Mouse (Mus musculus) frontal cortex, postnatal 25 days (tissue): ENCODE results near the gene Olfr1276.

Source experiments
- DNase-seq, 2 experiments: peaks; one replicate each; pipeline ENCODE4 v3.0.0; 2022; ENCODE audit warnings: low spot score in 2 of 2

Olfr1276 gene

DNA sequence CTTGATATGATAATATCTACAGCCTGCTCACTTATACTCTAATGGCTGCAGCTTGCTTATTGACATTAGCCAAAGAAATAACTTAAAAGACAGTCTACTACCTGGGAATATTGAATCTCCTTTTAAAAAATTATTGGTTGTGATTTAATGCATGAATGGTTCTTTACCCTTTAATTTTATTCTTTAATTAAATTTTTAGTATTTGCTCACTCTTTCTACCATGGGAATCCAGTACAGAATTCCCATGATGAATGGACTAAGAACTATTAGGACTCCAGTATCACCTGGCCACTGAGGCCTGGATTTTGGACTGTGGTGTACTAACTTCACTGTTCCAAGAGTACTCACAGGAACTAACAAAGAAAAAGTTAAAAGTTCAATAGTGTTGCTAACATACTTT, at the start of gene Olfr1276:
Olfr1276 (plus strand) TSS at position 301 of the 400 bp plus-strand sequence.
- DNase-seq = no peak

DNA sequence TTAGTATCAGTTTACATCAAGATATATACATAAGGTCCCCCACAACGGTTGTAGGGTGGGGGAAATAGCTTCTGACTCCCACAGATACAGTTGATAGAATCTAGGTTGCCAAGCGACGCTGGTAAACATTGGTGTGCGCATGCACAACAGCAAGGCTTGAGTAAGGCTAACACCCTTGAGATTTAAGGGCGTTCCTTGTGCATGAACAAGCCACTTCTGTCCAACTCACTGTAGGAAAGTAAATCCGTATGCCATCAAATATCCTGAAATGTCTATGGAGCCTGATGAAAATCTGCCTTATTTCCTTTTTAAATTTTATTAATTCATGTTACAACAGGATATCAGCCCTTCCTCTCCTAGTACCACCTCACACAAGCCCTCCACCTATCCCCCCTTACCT, 24.8 kb upstream of the Olfr1276 start, which contains the start of gene 4930430A15Rik:
4930430A15Rik (minus strand) TSS at position 101 of the 400 bp plus-strand sequence.
- no peak for DNase-seq

DNA sequence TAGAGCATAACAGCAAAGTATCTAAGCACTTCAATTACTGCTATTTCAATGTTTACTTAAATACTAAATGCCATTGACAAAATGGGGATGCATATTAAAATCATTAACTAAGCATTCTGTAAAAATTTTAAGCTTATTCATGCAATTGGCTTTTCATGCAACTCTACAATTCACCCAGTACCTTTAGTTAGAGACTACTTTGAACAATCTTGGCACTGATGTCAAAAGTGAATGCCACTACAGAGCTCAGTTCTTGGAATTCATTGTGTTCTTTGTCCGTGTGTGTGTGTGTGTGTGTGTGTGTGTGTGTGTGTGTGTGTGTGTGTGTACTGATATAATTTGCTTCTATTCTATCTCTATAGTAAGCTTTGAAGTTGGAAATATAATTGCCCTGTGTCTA, 19.1 kb upstream of the Olfr1276 start, which contains the start of gene Olfr1275:
Olfr1275 (minus strand) TSS at position 101 of the 400 bp plus-strand sequence.
- no peak for DNase-seq

DNA sequence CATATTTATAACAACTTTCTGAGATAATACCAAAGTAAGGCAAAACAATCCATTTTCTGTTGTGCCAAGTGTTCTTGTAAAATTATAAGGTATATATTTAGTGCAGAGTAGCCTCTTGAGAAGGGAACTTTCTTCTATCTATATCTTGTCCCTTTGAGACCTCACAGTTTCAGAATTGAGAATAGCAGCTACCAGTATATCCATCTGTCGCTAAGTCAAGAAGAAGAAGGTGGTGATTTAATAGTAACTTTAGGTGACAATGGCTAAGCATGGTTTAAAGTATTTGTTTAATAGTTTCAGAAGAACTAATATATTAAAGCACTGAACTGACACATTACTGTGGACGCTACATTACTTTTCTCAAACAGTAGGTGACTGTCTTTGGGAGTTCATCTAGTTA, 19.7 kb downstream of the Olfr1276 start, which contains the start of gene Olfr1277:
Olfr1277 (minus strand) TSS at position 101 of the 400 bp plus-strand sequence.
- DNase-seq = no peak

DNA sequence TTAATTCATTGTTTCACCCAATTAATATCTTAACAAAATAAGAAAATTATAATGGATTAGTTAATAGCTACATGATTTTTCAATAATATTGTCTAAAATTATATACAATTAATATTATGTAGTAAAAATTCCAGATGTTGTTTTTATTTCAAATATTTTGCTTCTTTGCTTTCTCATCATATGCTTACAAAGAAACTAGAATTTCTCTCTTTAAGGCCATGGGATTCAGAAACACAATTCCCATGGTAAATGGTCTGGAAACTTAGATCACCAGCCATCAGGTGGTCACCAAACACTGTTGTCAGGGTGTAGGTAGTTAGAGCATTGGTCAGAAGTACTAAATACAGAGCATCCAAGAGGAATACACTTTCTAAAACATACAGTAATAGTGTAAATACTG, 35.5 kb downstream of the Olfr1276 start, which contains the start of gene Olfr1278:
Olfr1278 (plus strand) TSS at position 301 of the 400 bp plus-strand sequence.
- no peak for DNase-seq

DNA sequence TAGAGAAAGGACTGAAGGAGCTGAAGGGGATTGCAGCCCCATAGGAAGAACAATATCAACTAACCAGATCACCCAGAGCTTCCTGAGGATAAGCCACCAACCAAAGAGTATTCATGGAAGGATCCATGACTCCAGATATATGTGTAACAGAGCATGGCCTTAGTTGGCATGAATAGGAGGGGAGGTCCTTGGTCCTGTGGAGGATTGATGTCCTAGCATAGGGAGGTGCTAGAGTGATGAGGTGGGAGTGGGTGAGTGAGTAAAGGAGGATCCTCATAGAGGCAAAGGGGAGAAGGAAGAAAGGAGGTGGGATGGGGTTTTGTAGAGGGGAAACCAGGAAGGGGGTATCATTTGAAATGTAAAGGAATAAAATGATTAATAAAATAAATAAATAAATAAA, 44.2 kb downstream of the Olfr1276 start:
- DNase-seq = no peak

DNA sequence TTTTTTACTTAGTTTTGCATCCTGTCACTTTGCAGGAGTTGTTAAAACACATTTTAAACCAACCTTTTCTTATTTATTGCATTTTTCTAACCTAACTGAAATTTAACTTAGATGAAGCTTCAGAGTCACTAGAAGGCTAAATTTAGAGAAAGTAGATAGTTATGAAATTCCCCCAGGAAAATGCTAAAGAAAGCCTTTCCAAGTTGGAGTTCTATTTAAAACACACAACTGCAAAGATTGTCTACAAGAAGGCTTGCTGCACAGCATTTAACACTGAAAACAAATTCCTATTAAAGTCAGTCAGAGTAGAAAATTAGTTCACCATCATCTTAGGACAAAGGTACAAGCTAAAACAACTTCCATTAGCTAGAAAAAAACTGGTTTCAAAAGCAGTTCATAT, 46.1 kb downstream of the Olfr1276 start, which contains the start of gene Olfr1279:
Olfr1279 (plus strand) TSS at position 262 of the 400 bp plus-strand sequence.
- DNase-seq = no peak
